Mouse (Mus musculus): ENCODE data around the gene Mdp1.

GRCm38 (mm10) chr14:55659960-55660573, at the start of gene Mdp1:
- TF ChIP-seq CTCF (IDR thresholded peaks at IDR 0.05; ENCODE audit: low read depth, low read length), result no peak
- no peak for TF ChIP-seq POLR2A (IDR thresholded peaks at IDR 0.05; ENCODE audit: borderline replicate concordance, low read depth, low read length)
